Mouse (Mus musculus): ENCODE data around the gene Brwd1.
"Not testable (repeated sequence)": the region's sequence is repeated elsewhere in the genome, so short reads cannot be mapped to it uniquely, and the experiment has no call there.

Gene Brwd1

GRCm38 (mm10) chr16:95970841-95971240 is 111.5 kb downstream of the Brwd1 start:
- DNase-seq (ENCODE audit: low spot score), result no peak

GRCm38 (mm10) chr16:95967455-95967854 is 114.9 kb downstream of the Brwd1 start:
- no peak for DNase-seq (ENCODE audit: low spot score)

GRCm38 (mm10) chr16:95964427-95965023 is 117.8 kb downstream of the Brwd1 start:
- DNase-seq (ENCODE audit: low spot score), result peak; percentile 66

- not testable (repeated sequence) for DNase-seq (ENCODE audit: low spot score)
Observed at GRCm38 (mm10) chr16:95961484-95961883, 120.8 kb downstream of the Brwd1 start.

- not testable (repeated sequence) for DNase-seq (ENCODE audit: low spot score)
Observed at GRCm38 (mm10) chr16:95960689-95961088, 121.6 kb downstream of the Brwd1 start.

GRCm38 (mm10) chr16:95958080-95958479 is 124.2 kb downstream of the Brwd1 start:
- DNase-seq (ENCODE audit: low spot score), result peak; percentile 18

- DNase-seq (ENCODE audit: low spot score), result peak; percentile 21
Observed at GRCm38 (mm10) chr16:95956618-95957017, 125.7 kb downstream of the Brwd1 start.

- no peak for DNase-seq (ENCODE audit: low spot score)
Observed at GRCm38 (mm10) chr16:95955716-95956346, 126.5 kb downstream of the Brwd1 start.

- DNase-seq (ENCODE audit: low spot score), result no peak
Observed at GRCm38 (mm10) chr16:95954341-95954740, 128.0 kb downstream of the Brwd1 start.

- no peak for DNase-seq (ENCODE audit: low spot score)
Observed at GRCm38 (mm10) chr16:95953159-95953650, 129.1 kb downstream of the Brwd1 start.

GRCm38 (mm10) chr16:95951471-95951870 is 130.9 kb downstream of the Brwd1 start:
- no peak for DNase-seq (ENCODE audit: low spot score)

- peak; percentile 78 for DNase-seq (ENCODE audit: low spot score)
Observed at GRCm38 (mm10) chr16:95945389-95946311, 136.7 kb downstream of the Brwd1 start.

GRCm38 (mm10) chr16:95943186-95943585 is 139.1 kb downstream of the Brwd1 start:
- DNase-seq (ENCODE audit: low spot score), result no peak

All from urinary bladder, postnatal 14 days (tissue).